Mouse (Mus musculus) small intestine, adult 2 months (tissue): Measurements from ENCODE around the gene Cab39. TPM values are rescaled to one million over a fixed set of nuclear protein-coding genes. Genes with fewer than 3 reads are reported as not detected.

Source experiments
- H3K27ac ChIP-seq: fragments of 200-500 bp; 2 replicates; pipeline ENCODE4 v1.5.1; 2012; ENCODE audit warnings: low read depth, low read length, control low read depth, inconsistent platforms; ENCODE audit not compliant: insufficient read depth
- H3K27me3 ChIP-seq: fragments of 200-500 bp; 2 replicates; pipeline ENCODE4 v1.6.1; 2012; ENCODE audit warnings: mild to moderate bottlenecking, moderate library complexity, low read length, inconsistent platforms; ENCODE audit not compliant: control insufficient read depth, insufficient read depth
- H3K36me3 ChIP-seq: fragments of 200-500 bp; 2 replicates; pipeline ENCODE4 v1.6.1; 2012; ENCODE audit warnings: mild to moderate bottlenecking, low read length, control low read depth, inconsistent platforms; ENCODE audit not compliant: control insufficient read depth, insufficient read depth
- H3K4me1 ChIP-seq: fragments of 200-500 bp; 2 replicates; pipeline ENCODE4 v1.6.1; 2012; ENCODE audit warnings: low read length, inconsistent platforms, mixed read lengths; ENCODE audit not compliant: control insufficient read depth, insufficient read depth, insufficient read length
- H3K4me3 ChIP-seq: fragments of 200-500 bp; 2 replicates; pipeline ENCODE4 v1.5.1; 2012; ENCODE audit warnings: low read depth, mild to moderate bottlenecking, control low read depth, inconsistent platforms, low read length, moderate library complexity
- CTCF ChIP-seq: fragments of 200-500 bp; IDR thresholded peaks from 2 replicates; pipeline ENCODE4 v1.5.1; 2012; ENCODE audit warnings: low read depth, mild to moderate bottlenecking, control low read depth, inconsistent platforms, low read length, moderate library complexity, mixed read lengths; ENCODE audit not compliant: insufficient replicate concordance, insufficient read length; ENCODE audit errors: extremely low read depth
- POLR2A ChIP-seq: fragments of 200-500 bp; IDR thresholded peaks from 2 replicates; pipeline ENCODE4 v1.6.1; 2012; ENCODE audit warnings: low read depth, mild to moderate bottlenecking, control low read depth, inconsistent platforms, low read length, moderate library complexity
- WGBS: fragments of 180-500 bp; shearing (Covaris S2); methylation state at CpG from one replicate; pipeline ENCODE4 v1.1.7; 2018; 5-methylcytosine and 5-hydroxymethylcytosine counted together
- polyA plus RNA-seq: library from polyadenylated mRNA; depleted of rRNA; stranded (reverse); fragments of >200 nt; gene quantifications from 2 replicates; pipeline ENCODE4 v1.2.3, GENCODE M21; 2012

Gene Cab39
- polyA plus RNA-seq, 1 experiment, result 67.0 TPM

GRCm38 (mm10) chr1:85791476-85791875 is 1.8 kb upstream of the Cab39 start:
- no peak overlapping the region for H3K4me3 ChIP-seq
- H3K27ac ChIP-seq, result peak overlapping the region; percentile 53
- no peaks in the 10 kb centered on the region for H3K27me3 ChIP-seq
- TF ChIP-seq CTCF (no peak), POLR2A (no peak)
- WGBS, result 82% methylated on average over 3 of the region's 3 CpGs
- H3K36me3 ChIP-seq, result peaks cover 3% of the 10 kb centered on the region; the same call in 1 of the 2 replicates
- H3K4me1 ChIP-seq, result peaks cover 22% of the 10 kb centered on the region

- peak overlapping the region; percentile 99 for H3K4me3 ChIP-seq
- H3K27me3 ChIP-seq, result no peaks in the 10 kb centered on the region
- peak overlapping the region; percentile 98 for H3K27ac ChIP-seq
- H3K36me3 ChIP-seq, result peaks cover 5% of the 10 kb centered on the region
- H3K4me1 ChIP-seq, result peaks cover 26% of the 10 kb centered on the region
- TF ChIP-seq CTCF, result no peak
- TF ChIP-seq POLR2A, result peak; percentile 43
- under 1% methylated on average over 38 of the region's 38 CpGs for WGBS
These were observed 998 bp downstream of the Cab39 start for GRCm38 (mm10) chr1:85794106-85794771.

GRCm38 (mm10) chr1:85795196-85795595 is 2.0 kb downstream of the Cab39 start:
- Histone ChIP-seq H3K36me3 (peaks cover 5% of the 10 kb centered on the region), H3K4me1 (peaks cover 19% of the 10 kb centered on the region), H3K4me3 (peak overlapping the region; percentile 26; the same call in 1 of the 2 replicates), H3K27ac (no peak overlapping the region), H3K27me3 (no peaks in the 10 kb centered on the region)
- WGBS, result 59% methylated on average over 3 of the region's 3 CpGs
- TF ChIP-seq POLR2A, result no peak
- TF ChIP-seq CTCF, result no peak

- Histone ChIP-seq H3K4me1 (peaks cover 14% of the 10 kb centered on the region), H3K27ac (no peak overlapping the region), H3K36me3 (peaks cover 7% of the 10 kb centered on the region), H3K4me3 (no peak overlapping the region), H3K27me3 (no peaks in the 10 kb centered on the region)
- WGBS, result 35% methylated on average over 1 of the region's 1 CpGs
- TF ChIP-seq POLR2A, result no peak
- TF ChIP-seq CTCF, result no peak
These were observed 6.5 kb downstream of the Cab39 start for GRCm38 (mm10) chr1:85799776-85800175.

- Histone ChIP-seq H3K4me3 (no peak overlapping the region), H3K4me1 (peaks cover 10% of the 10 kb centered on the region), H3K27me3 (no peaks in the 10 kb centered on the region), H3K27ac (no peak overlapping the region), H3K36me3 (peaks cover 1% of the 10 kb centered on the region; the same call in 1 of the 2 replicates)
- WGBS, result 36% methylated on average over 1 of the region's 1 CpGs
- TF ChIP-seq CTCF (no peak), POLR2A (no peak)
These were observed 9.3 kb downstream of the Cab39 start for GRCm38 (mm10) chr1:85802517-85802916.

- WGBS, result 61% methylated on average over 8 of the region's 8 CpGs
- H3K27me3 ChIP-seq, result no peaks in the 10 kb centered on the region
- H3K36me3 ChIP-seq, result peaks cover 1% of the 10 kb centered on the region; the same call in 1 of the 2 replicates
- H3K4me1 ChIP-seq, result peaks cover 7% of the 10 kb centered on the region
- no peak overlapping the region for H3K27ac ChIP-seq
- TF ChIP-seq POLR2A (no peak), CTCF (no peak)
- H3K4me3 ChIP-seq, result no peak overlapping the region
These were observed 11.3 kb downstream of the Cab39 start for GRCm38 (mm10) chr1:85804551-85804950.

- H3K4me1 ChIP-seq, result peaks cover 18% of the 10 kb centered on the region
- no peaks in the 10 kb centered on the region for H3K27me3 ChIP-seq
- no peaks in the 10 kb centered on the region for H3K36me3 ChIP-seq
- H3K27ac ChIP-seq, result no peak overlapping the region
- H3K4me3 ChIP-seq, result no peak overlapping the region
- WGBS, result 17% methylated on average over 4 of the region's 4 CpGs
- TF ChIP-seq CTCF, result no peak
- TF ChIP-seq POLR2A, result no peak
These were observed 16.0 kb downstream of the Cab39 start for GRCm38 (mm10) chr1:85809256-85809655.
